Mouse (Mus musculus) liver (tissue): ENCODE data around the gene Id3.

Experiments
- DNase-seq: peaks from one replicate; pipeline ENCODE4 v3.0.0-alpha.2; 2020; ENCODE audit warnings: mixed read lengths

Id3 gene

GRCm38 (mm10) chr4:136179998-136180397 lies 36.7 kb downstream of the Id3 start:
- peak; percentile 93 for DNase-seq

GRCm38 (mm10) chr4:136180408-136181330 lies 37.4 kb downstream of the Id3 start:
- peak; percentile 87 for DNase-seq

- DNase-seq: no peak
Measured at GRCm38 (mm10) chr4:136181367-136181766, 38.1 kb downstream of the Id3 start.

- no peak for DNase-seq
Measured at GRCm38 (mm10) chr4:136185375-136185774, 42.1 kb downstream of the Id3 start.

- no peak for DNase-seq
Measured at GRCm38 (mm10) chr4:136186315-136186714, 43.0 kb downstream of the Id3 start.

GRCm38 (mm10) chr4:136186739-136187472 lies 43.6 kb downstream of the Id3 start:
- DNase-seq: no peak

GRCm38 (mm10) chr4:136188973-136189737 lies 45.9 kb downstream of the Id3 start:
- DNase-seq: peak; percentile 74

- peak; percentile 93 for DNase-seq
Measured at GRCm38 (mm10) chr4:136189912-136190311, 46.6 kb downstream of the Id3 start.

GRCm38 (mm10) chr4:136193571-136193970 lies 50.3 kb downstream of the Id3 start:
- DNase-seq: no peak

GRCm38 (mm10) chr4:136195029-136195428 lies 51.7 kb downstream of the Id3 start:
- no peak for DNase-seq
